Mouse (Mus musculus) hindbrain, embryonic 15.5 days (tissue): ENCODE results near the gene Evc. TPM values are rescaled to one million over a fixed set of nuclear protein-coding genes. Genes with fewer than 3 reads are reported as not detected.

ENCODE experiments used
- ATAC-seq: fragments of 200-750 bp; cut with Nextera tagmentation; 2 replicates; pipeline ENCODE4 v1.8.0; 2017; ENCODE audit warnings: low read depth, moderate number of reproducible peaks, moderate TSS enrichment; ENCODE audit not compliant: low FRiP score
- H3K27ac ChIP-seq: fragments of 300-500 bp; sonication (generic); replicated peaks from 2 replicates; pipeline ENCODE4 v1.5.1; 2015; ENCODE audit warnings: mild to moderate bottlenecking, inconsistent platforms
- H3K27me3 ChIP-seq: fragments of 300-500 bp; sonication (generic); 2 replicates; pipeline ENCODE4 v1.6.1; 2015; ENCODE audit warnings: control low read depth, inconsistent platforms
- H3K36me3 ChIP-seq: fragments of 300-500 bp; sonication (generic); 2 replicates; pipeline ENCODE4 v1.6.1; 2015; ENCODE audit warnings: control low read depth, inconsistent platforms
- H3K4me1 ChIP-seq: fragments of 300-500 bp; sonication (generic); replicated peaks from 2 replicates; pipeline ENCODE4 v1.6.1; 2015; ENCODE audit warnings: control low read depth, inconsistent platforms
- H3K4me2 ChIP-seq: fragments of 300-500 bp; sonication (generic); 2 replicates; pipeline ENCODE4 v1.6.1; 2015; ENCODE audit warnings: moderate library complexity, mild to moderate bottlenecking, inconsistent platforms
- H3K4me3 ChIP-seq: fragments of 300-500 bp; sonication (generic); 2 replicates; pipeline ENCODE4 v1.5.1; 2015; ENCODE audit warnings: mild to moderate bottlenecking, inconsistent platforms
- H3K9ac ChIP-seq: fragments of 300-500 bp; sonication (generic); 2 replicates; pipeline ENCODE4 v1.6.1; 2015; ENCODE audit warnings: inconsistent platforms
- H3K9me3 ChIP-seq: fragments of 300-500 bp; sonication (generic); 2 replicates; pipeline ENCODE4 v1.6.1; 2016; ENCODE audit warnings: control low read depth, inconsistent platforms
- WGBS: fragments of 180-500 bp; shearing (Covaris S2); methylation state at CpG from one replicate; pipeline ENCODE4 v1.1.7; 2015; 5-methylcytosine and 5-hydroxymethylcytosine counted together
- polyA plus RNA-seq: library from polyadenylated mRNA; unstranded; fragments of >200 nt; fragmentation: Nextera tagmentation; extraction: Ambion mirVana; gene quantifications from 2 replicates; pipeline ENCODE4 v1.2.1, GENCODE M21; 2015

The Evc gene
- polyA plus RNA-seq, 1 experiment from 2014 or later = 5.8 TPM

DNA sequence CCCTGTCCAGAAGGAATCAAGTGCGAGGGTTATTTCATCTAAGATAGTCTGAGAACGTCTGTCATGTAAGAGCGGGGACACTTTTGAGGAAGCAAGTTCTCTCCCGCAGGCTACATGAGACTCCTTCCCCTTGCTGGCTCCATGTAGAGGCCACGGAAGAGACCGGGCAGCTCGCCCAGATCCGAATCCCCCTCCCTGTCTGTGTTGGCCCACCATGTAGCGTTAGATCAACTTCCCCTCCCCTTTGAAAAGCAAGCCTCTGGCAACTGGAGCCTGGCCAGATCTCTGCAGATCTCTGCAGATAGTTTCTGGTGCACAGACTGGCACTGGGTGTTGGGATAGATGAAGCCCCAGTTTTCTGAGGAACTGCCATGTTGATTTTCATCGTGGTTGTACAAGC is 40.0 kb downstream of the Evc start:
- no peak overlapping the region for H3K27ac ChIP-seq
- ATAC-seq = peak; percentile 20; the same call in 1 of the 2 replicates
- H3K9ac ChIP-seq = no peak overlapping the region
- no peaks in the 10 kb centered on the region for H3K27me3 ChIP-seq
- no peak overlapping the region for H3K4me2 ChIP-seq
- no peak overlapping the region for H3K4me3 ChIP-seq
- peaks cover 9% of the 10 kb centered on the region for H3K36me3 ChIP-seq
- no peaks in the 10 kb centered on the region for H3K4me1 ChIP-seq
- H3K9me3 ChIP-seq = no peaks in the 10 kb centered on the region
- 66% methylated on average over 10 of the region's 10 CpGs for WGBS

DNA sequence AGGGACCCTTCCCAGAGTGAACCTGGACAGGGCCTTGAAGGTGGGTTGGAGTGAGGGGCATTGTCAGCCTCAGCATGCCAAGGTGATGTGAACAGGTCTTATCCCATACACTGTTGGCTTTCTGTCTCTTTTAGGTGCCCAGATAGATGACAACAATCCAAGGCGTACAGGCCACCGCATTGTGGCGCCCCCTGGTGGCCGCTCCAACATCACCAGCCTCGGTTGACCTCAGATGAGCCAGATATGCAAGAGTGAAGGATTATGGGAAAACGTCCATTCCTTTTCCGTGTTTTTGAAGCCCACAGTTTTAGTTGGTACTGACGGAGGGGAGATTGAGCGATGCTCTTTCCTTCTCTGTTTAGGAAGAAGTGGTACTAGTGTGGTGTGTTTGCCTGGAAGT is 45.7 kb downstream of the Evc start:
- Histone ChIP-seq H3K4me2 (no peak overlapping the region), H3K27me3 (no peaks in the 10 kb centered on the region), H3K9ac (no peak overlapping the region), H3K4me3 (no peak overlapping the region), H3K4me1 (no peaks in the 10 kb centered on the region; the same call in 1 of the 2 replicates), H3K9me3 (no peaks in the 10 kb centered on the region), H3K27ac (no peak overlapping the region), H3K36me3 (peaks cover 63% of the 10 kb centered on the region)
- ATAC-seq = no peak
- 73% methylated on average over 9 of the region's 9 CpGs for WGBS

DNA sequence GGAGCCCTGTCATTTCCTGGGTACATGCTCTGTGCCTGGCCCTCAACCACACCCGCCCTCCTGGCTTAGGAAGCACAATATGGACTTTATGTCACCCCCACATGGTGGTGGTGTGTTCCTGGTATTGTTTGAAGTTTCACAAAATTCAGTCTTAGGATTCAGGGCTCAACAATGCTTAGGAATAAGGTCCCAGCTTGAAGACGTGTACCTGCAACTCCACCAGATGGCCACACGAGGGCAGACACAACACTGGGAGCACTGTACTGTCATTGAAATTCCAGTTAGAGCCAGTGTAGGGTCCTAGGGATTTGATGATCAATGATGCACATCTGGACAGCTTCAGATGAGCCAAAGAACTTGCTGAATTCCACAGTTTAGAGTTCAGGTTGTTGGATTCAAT is 47.5 kb downstream of the Evc start:
- 20% methylated on average over 3 of the region's 3 CpGs for WGBS
- Histone ChIP-seq H3K9ac (no peak overlapping the region), H3K4me2 (no peak overlapping the region), H3K4me3 (no peak overlapping the region), H3K36me3 (peaks cover 78% of the 10 kb centered on the region), H3K27me3 (no peaks in the 10 kb centered on the region), H3K9me3 (no peaks in the 10 kb centered on the region), H3K27ac (0 out of 2 replicates have a peak overlapping the region, but pooled peaks have one; percentile 16), H3K4me1 (no peaks in the 10 kb centered on the region; the same call in 1 of the 2 replicates)
- ATAC-seq = peak; percentile 25; the same call in 1 of the 2 replicates

DNA sequence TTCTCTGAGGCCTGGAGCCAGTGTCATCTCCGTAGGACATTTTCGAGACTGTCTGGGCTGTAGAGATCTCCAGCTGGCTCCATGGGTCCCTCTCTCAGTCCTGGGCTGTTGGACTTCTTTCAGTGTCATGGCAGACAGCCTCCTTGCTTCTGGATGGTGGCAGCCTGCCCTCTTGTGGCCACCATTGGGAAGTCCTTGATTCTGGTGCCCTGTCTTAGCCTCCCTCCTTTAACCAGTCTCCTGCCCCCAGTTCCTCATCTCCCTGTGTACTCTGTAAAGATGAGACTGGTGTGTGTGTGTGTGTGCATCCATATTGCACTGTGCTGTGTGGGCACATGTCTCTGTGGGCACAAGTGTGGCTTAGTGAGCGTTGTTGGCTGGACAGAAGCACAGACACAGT is 48.3 kb downstream of the Evc start:
- Histone ChIP-seq H3K27me3 (no peaks in the 10 kb centered on the region), H3K4me3 (no peak overlapping the region), H3K36me3 (peaks cover 87% of the 10 kb centered on the region), H3K9me3 (no peaks in the 10 kb centered on the region), H3K9ac (no peak overlapping the region), H3K27ac (no peak overlapping the region), H3K4me1 (no peaks in the 10 kb centered on the region; the same call in 1 of the 2 replicates), H3K4me2 (no peak overlapping the region)
- WGBS = 73% methylated on average over 3 of the region's 3 CpGs
- peak; percentile 44 for ATAC-seq

DNA sequence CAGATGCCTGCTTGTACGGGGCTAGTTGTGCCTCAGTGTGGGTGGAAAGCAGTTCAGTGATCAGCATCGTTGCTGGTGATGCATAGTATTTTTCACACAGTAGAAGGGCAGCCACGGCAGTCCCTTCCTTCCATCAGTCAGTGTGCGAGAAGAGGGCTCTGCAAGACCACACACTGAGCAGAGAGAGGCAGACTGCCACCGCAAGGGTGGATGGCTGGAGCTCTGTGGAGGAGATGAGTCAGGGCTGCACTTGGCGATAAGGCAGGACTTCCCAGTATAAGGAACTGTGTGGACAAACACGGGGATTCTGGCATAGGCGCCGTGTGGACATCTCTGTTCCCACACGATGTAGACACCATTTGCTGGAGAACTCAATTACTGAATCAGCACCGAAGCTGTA is 55.7 kb downstream of the Evc start:
- H3K4me3 ChIP-seq = no peak overlapping the region
- H3K4me1 ChIP-seq = no peaks in the 10 kb centered on the region
- peaks cover 93% of the 10 kb centered on the region for H3K36me3 ChIP-seq
- H3K9ac ChIP-seq = no peak overlapping the region
- no peaks in the 10 kb centered on the region for H3K9me3 ChIP-seq
- no peaks in the 10 kb centered on the region for H3K27me3 ChIP-seq
- no peak overlapping the region for H3K27ac ChIP-seq
- H3K4me2 ChIP-seq = no peak overlapping the region
- WGBS = 92% methylated on average over 11 of the region's 11 CpGs
- no peak for ATAC-seq

DNA sequence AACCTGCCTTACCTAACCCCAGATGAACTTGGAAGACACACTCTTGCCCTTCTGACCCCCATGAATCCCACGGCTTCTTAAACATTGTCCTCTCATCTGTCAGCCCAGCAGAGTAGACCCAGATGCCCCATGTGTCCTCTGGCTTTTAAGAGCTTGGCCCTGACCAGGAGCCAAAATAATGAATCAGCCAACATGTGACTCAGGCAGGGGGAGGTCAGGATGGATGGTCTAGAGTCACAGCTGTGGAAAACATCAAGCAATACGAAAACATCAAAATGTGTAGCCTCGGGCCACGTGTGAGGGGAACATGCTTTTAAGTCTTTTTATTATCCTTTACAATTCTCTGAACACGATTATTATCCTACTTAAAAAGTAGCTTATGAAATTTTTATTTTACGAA is 72.9 kb downstream of the Evc start:
- no peak overlapping the region for H3K9ac ChIP-seq
- peaks cover 30% of the 10 kb centered on the region for H3K36me3 ChIP-seq
- no peak overlapping the region for H3K4me2 ChIP-seq
- H3K4me3 ChIP-seq = no peak overlapping the region
- no peaks in the 10 kb centered on the region for H3K27me3 ChIP-seq
- H3K4me1 ChIP-seq = peaks cover 35% of the 10 kb centered on the region
- H3K27ac ChIP-seq = peak overlapping the region; percentile 20; the same call in 1 of the 2 replicates
- no peaks in the 10 kb centered on the region for H3K9me3 ChIP-seq
- ATAC-seq = no peak
- WGBS = 61% methylated on average over 6 of the region's 6 CpGs

DNA sequence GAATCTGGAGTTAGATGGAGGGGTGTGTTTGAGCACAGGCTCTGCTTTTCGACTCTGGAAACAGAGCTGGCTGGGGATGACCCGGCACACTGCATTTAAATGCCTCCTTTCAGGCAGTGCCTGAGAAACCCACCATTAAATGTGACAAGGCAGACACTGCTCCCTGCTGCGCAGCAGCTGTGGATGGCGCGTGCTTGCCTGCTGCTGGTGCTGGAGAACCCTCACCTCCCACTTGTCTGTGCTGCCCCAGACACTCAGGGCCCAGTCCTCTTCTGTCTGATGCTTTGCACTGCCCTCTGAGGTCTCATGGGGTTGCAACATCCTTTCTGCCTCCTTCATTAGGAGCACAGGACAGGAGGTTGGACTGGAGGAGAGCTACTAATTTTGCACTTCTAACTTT is 75.0 kb downstream of the Evc start:
- WGBS = 35% methylated on average over 5 of the region's 5 CpGs
- 0 out of 2 replicates have a peak, but pooled peaks have one; percentile 21 for ATAC-seq
- Histone ChIP-seq H3K27me3 (no peaks in the 10 kb centered on the region), H3K36me3 (peaks cover 15% of the 10 kb centered on the region), H3K4me2 (no peak overlapping the region), H3K9ac (no peak overlapping the region), H3K4me1 (peaks cover 56% of the 10 kb centered on the region), H3K9me3 (no peaks in the 10 kb centered on the region), H3K27ac (no peak overlapping the region), H3K4me3 (no peak overlapping the region)

DNA sequence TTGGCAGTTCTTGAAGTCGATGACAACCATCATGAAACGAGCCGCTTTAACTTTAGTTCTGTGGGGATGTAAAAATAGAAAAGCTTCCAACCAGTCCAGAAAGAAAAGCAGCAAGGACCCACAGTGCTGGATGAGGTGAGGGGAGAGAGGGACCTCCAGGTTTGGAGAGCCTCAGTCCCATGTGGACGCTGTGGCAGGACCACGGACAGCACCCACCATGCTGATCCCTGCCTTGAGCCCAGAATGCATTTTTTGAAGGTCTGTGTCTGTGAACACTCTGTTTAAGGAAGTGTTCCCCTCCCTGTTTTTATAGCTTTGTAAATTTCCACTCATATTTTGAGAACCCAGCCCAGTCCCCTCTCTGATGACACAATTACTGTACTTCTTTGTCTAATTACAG is 79.5 kb downstream of the Evc start:
- WGBS = 59% methylated on average over 5 of the region's 5 CpGs
- peaks cover 74% of the 10 kb centered on the region for H3K4me1 ChIP-seq
- H3K9ac ChIP-seq = no peak overlapping the region
- H3K27me3 ChIP-seq = no peaks in the 10 kb centered on the region
- H3K27ac ChIP-seq = no peak overlapping the region
- H3K4me2 ChIP-seq = no peak overlapping the region
- no peak for ATAC-seq
- H3K9me3 ChIP-seq = no peaks in the 10 kb centered on the region
- H3K4me3 ChIP-seq = no peak overlapping the region
- peaks cover 4% of the 10 kb centered on the region; the same call in 1 of the 2 replicates for H3K36me3 ChIP-seq

DNA sequence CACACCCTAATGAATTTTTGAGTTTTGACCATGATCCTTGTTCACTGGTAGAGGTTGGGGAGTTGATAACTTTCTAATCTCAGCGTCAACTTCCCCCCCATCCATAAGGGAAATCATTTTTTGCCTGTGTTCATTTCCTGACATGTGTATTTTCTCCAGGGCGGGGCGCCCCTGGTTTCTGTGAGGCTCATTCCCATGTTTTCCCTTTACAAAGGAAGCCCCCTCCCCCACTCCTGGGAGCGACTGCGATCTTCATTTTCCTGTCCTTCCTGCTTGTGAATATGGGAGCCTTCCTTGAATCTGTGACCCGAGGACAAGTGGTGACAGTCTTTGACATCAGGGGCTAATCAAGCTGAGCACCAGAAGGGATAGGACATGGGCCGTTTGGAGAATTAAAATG is 79.9 kb downstream of the Evc start:
- Histone ChIP-seq H3K4me1 (peaks cover 76% of the 10 kb centered on the region), H3K27me3 (no peaks in the 10 kb centered on the region), H3K9ac (no peak overlapping the region), H3K4me2 (no peak overlapping the region), H3K4me3 (no peak overlapping the region), H3K27ac (no peak overlapping the region), H3K9me3 (no peaks in the 10 kb centered on the region), H3K36me3 (peaks cover 4% of the 10 kb centered on the region; the same call in 1 of the 2 replicates)
- 62% methylated on average over 7 of the region's 7 CpGs for WGBS
- no peak for ATAC-seq

DNA sequence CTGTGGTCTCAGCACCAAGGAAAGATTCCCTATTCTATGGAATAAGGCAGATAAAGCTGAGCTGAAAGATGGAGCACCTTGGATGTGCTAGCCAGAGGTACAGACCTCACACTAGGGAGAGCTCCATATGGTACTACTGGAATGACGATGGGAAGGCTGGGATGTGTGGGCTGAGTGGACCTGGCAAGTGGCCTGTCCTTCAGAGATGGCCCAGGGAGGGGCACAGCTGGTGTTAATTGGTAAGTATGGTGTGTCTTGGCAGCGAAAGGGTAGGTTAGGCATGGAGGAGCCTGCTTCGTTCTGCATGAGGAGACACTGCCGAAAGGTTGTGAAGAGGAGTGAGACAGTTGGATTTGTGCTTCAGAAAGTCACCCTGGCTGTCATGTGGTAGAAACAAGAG is 82.2 kb downstream of the Evc start:
- H3K4me1 ChIP-seq = peaks cover 86% of the 10 kb centered on the region
- WGBS = 60% methylated on average over 4 of the region's 4 CpGs
- no peaks in the 10 kb centered on the region for H3K9me3 ChIP-seq
- no peaks in the 10 kb centered on the region for H3K27me3 ChIP-seq
- H3K9ac ChIP-seq = no peak overlapping the region
- peaks cover 4% of the 10 kb centered on the region; the same call in 1 of the 2 replicates for H3K36me3 ChIP-seq
- no peak overlapping the region for H3K4me3 ChIP-seq
- H3K27ac ChIP-seq = no peak overlapping the region
- no peak for ATAC-seq
- H3K4me2 ChIP-seq = no peak overlapping the region

DNA sequence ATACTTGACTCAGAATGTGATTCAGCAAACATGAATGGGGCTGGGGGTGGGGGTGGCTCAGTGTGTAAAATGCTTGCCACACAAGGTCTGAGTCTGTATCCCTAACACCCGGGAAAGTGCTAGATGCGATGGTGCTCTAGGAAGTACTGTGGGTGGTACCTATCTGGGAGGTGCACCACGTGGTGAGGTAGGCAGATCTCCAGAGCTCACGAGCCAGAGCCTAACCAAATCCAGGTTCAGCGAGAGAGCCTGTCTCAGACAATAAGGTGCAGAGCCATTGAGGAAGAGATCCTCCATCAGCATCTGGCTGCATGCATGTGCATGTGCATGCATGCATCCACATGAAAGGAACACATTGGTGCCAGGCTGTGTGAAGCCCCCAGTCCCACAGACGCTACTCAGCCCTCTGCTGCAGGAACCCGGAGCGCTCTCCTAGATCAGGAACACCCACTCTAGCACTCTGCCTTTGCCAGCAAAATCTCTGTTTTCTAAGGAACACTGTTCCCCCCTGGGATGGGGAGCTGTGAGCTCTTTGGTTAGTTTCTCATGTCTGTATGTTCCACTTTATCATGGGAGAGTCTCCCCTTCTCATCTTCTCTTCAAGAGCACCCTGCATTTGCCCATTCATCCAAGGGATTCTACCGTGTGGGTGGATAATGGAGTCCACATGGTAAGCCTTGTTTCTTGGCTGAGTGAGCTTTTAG is 84.4 kb downstream of the Evc start:
- no peak overlapping the region for H3K27ac ChIP-seq
- no peaks in the 10 kb centered on the region for H3K27me3 ChIP-seq
- no peak overlapping the region for H3K9ac ChIP-seq
- peaks cover 87% of the 10 kb centered on the region for H3K4me1 ChIP-seq
- ATAC-seq = no peak
- H3K4me3 ChIP-seq = no peak overlapping the region
- no peaks in the 10 kb centered on the region for H3K9me3 ChIP-seq
- no peak overlapping the region for H3K4me2 ChIP-seq
- 79% methylated on average over 9 of the region's 9 CpGs for WGBS
- H3K36me3 ChIP-seq = peaks cover 4% of the 10 kb centered on the region; the same call in 1 of the 2 replicates

DNA sequence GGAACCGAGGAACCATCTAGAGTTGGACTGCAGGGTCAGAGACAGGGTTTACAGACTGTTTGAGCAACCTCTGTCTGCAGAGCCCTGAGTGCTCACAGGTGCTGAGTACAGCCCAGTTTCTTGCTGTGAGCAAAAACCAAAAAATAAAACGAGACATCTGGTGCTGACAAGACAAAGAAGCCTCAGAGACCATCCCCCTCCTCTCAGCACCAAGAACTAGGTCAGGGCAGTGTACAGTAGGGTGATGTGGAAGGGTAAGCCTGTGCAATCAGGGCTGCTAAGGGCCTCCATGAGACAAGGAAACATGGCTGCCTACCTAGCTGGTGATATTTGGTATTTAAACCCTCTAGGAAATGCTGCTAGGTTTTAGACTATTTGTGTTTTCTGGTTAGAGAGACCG is 85.1 kb downstream of the Evc start:
- Histone ChIP-seq H3K9ac (no peak overlapping the region), H3K4me3 (no peak overlapping the region), H3K4me1 (peaks cover 81% of the 10 kb centered on the region), H3K4me2 (no peak overlapping the region), H3K36me3 (peaks cover 4% of the 10 kb centered on the region; the same call in 1 of the 2 replicates), H3K27ac (no peak overlapping the region), H3K9me3 (no peaks in the 10 kb centered on the region), H3K27me3 (no peaks in the 10 kb centered on the region)
- ATAC-seq = no peak
- WGBS = 72% methylated on average over 3 of the region's 3 CpGs
